Mouse (Mus musculus) myocyte (in vitro differentiated cells): ENCODE data around the gene Lrrc57.

Source experiments
- MYOG ChIP-seq, 3 experiments: IDR thresholded peaks; one replicate each; pipeline ENCODE4 v1.6.1; 2011; ENCODE audit warnings: control low read depth in 2 of 3, low read depth in 2 of 3, mild to moderate bottlenecking in 2 of 3; ENCODE audit not compliant: insufficient read length in 2 of 3, control insufficient read depth in 1 of 3, insufficient read depth in 1 of 3
- POLR2A ChIP-seq: IDR thresholded peaks from one replicate; pipeline ENCODE4 v1.6.1; 2011; ENCODE audit warnings: low read depth, mild to moderate bottlenecking, control low read depth, moderate library complexity; ENCODE audit not compliant: insufficient read length
- POLR2AphosphoS2 ChIP-seq: IDR thresholded peaks from one replicate; pipeline ENCODE4 v1.6.1; 2011; ENCODE audit warnings: low read depth, control low read depth; ENCODE audit not compliant: insufficient read length
- TCF12 ChIP-seq: IDR thresholded peaks from one replicate; pipeline ENCODE4 v1.6.1; 2011; ENCODE audit warnings: mild to moderate bottlenecking, control low read depth; ENCODE audit not compliant: poor library complexity, insufficient read depth, severe bottlenecking

DNA sequence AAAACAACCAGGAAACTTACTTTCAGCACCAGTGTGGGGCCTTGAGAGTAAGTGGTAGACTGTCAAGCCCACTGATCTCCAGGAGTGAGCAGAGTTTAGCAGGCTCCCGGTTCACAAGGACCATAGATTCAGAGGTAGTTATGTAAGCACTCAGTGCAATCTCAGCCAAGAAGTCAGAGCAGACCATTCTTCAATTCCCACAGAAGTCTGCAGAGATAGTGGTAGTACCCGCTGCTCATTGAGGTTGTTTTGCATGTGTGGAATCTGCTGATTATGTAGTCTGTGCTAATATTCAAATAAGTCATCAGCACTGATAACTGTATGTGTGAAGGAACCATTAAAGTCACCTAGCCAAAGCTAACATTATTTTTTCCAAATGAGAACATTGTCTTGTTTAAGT, 21.3 kb upstream of the Lrrc57 start:
- TF ChIP-seq MYOG (IDR thresholded peaks at IDR 0.05; ENCODE audit: control insufficient read depth in 1 of 3, insufficient read depth in 1 of 3, insufficient read length in 2 of 3, low read depth in 2 of 3) (no peak), TCF12 (no peak), POLR2A (no peak), POLR2AphosphoS2 (no peak)
